In genomic region chr3:133339411-133339823, GRCm38 (mm10) we compare ENCODE assay signal across 8 mouse cellular contexts. TPM values are rescaled to one million over a fixed set of nuclear protein-coding genes. Genes with fewer than 3 reads are reported as not detected.
DNase-seq lines count a peak whose midpoint lies in the region; ATAC-seq lines count a peak whose summit lies in the region.

No protein-coding gene starts in this region.

- peak; percentile 21; the same call in 1 of the 2 replicates for ATAC-seq in midbrain, embryonic 12.5 days (ENCODE audit: low FRiP score, low read depth)

- H3K27me3 ChIP-seq in heart, embryonic 10.5 days (ENCODE audit: insufficient read depth, poor library complexity, severe bottlenecking): no peaks in the 10 kb centered on the region
- no peaks in the 10 kb centered on the region for H3K27me3 ChIP-seq in midbrain, embryonic 12.5 days

- peaks cover 13% of the 10 kb centered on the region for H3K36me3 ChIP-seq in heart, embryonic 10.5 days
- peaks cover 18% of the 10 kb centered on the region for H3K36me3 ChIP-seq in midbrain, embryonic 12.5 days

- WGBS in heart, embryonic 10.5 days: 31% methylated on average over 11 of the region's 11 CpGs
- WGBS in midbrain, embryonic 12.5 days: 76% methylated on average over 11 of the region's 11 CpGs

- H3K4me3 ChIP-seq in heart, embryonic 10.5 days: peak overlapping the region; percentile 24
- no peak overlapping the region for H3K4me3 ChIP-seq in midbrain, embryonic 12.5 days

- H3K9me3 ChIP-seq in heart, embryonic 10.5 days: no peaks in the 10 kb centered on the region
- H3K9me3 ChIP-seq in midbrain, embryonic 12.5 days: no peaks in the 10 kb centered on the region

- H3K27ac ChIP-seq in heart, embryonic 10.5 days: peak overlapping the region; percentile 75
- peak overlapping the region; percentile 47 for H3K27ac ChIP-seq in midbrain, embryonic 12.5 days (replicated peaks)

- no peak overlapping the region for H3K4me2 ChIP-seq in midbrain, embryonic 12.5 days (replicated peaks)

- peaks cover 17% of the 10 kb centered on the region for H3K4me1 ChIP-seq in heart, embryonic 10.5 days
- 0 out of 2 replicates have a peak, but pooled peaks cover 7% of the 10 kb centered on the region for H3K4me1 ChIP-seq in midbrain, embryonic 12.5 days

- intact Hi-C loops in left cerebral cortex, postnatal 10 days (cut with DNase I): no loop called here

- H3K9ac ChIP-seq in midbrain, embryonic 12.5 days (replicated peaks): no peak overlapping the region

- peak; percentile 30 to 46 for DNase-seq in left cerebral cortex, postnatal 10 days (ENCODE audit: extremely low spot score in 1 of 2, low spot score in 2 of 2)
- no peak for DNase-seq in left cerebral cortex, adult 8-10 months (ENCODE audit: low spot score in 2 of 2)
- DNase-seq in c-Kit-positive CD71-positive TER-119-negative erythroid progenitor cells, embryonic 14.5 days (ENCODE audit: low read depth): peak; percentile 50
- peak; percentile 79 for DNase-seq in heart, embryonic 10.5 days (ENCODE audit: low spot score)
- DNase-seq in kidney, postnatal 36 days: peak; percentile 17 to 30
- DNase-seq in thymus, postnatal 14 days: peak; percentile 50
- no peak for DNase-seq in layer of hippocampus, adult 9-11 months

RNA-seq across cellular contexts. Expression of gene Ppa2, which starts 29.5 kb away (rescaled TPM):
- 10 to 100 TPM; 48.2 to 53.9 TPM for total RNA-seq in left cerebral cortex, postnatal 10 days (2021)
- 10 to 100 TPM; 49.5 to 52.9 (median 51.3) TPM for total RNA-seq in left cerebral cortex, adult 8-10 months (2022)
- polyA plus RNA-seq in heart, embryonic 10.5 days (2016; fragmentation: Nextera tagmentation; extraction: Ambion mirVana): 92.8 and 98.3 TPM in 2 replicates
- polyA plus RNA-seq in midbrain, embryonic 12.5 days (2016; fragmentation: Nextera tagmentation; extraction: Ambion mirVana): 78.1 and 79.9 TPM in 2 replicates

Comparison
In these comparisons a context has a peak if more than half of its experiments do, and no peak if none do; other contexts are left out.
1. DNase-seq: peak in left cerebral cortex, postnatal 10 days (2 of 2), c-Kit-positive CD71-positive TER-119-negative erythroid progenitor cells, embryonic 14.5 days (single experiment), heart, embryonic 10.5 days (single experiment), kidney, postnatal 36 days (2 of 2) and thymus, postnatal 14 days (single experiment); none in left cerebral cortex, adult 8-10 months (0 of 2) and layer of hippocampus, adult 9-11 months (single experiment).